Comparison of ENCODE assay signal across 15 mouse cellular contexts in the genomic region with DNA sequence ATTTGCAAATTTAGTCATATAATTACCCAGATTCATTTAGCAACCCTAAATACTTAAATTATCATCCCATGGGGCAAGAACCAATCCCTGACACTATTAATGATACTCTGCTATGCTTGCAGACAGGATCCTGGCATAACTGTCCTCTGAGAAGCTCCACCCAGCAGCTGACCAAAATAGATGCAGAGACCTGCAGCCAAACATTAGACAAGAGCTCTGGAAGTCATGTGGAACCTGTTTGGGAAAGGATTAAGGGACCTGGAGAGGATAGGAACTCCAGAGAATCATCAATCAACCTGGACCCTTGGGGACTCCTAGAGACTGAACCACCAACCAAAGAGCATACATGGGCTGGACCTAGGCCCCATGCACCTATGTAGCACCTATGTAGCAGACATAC.
"Had no signal": no experiment of that assay in that cellular context is flagged by ENCODE, and none has a peak within 500 bp of the region (broad histone marks: within the 10 kb centered on the region; RNA-seq: fewer than 3 reads in every experiment).

No protein-coding gene starts in this region.

- H3K27ac ChIP-seq: lung, embryonic 15.5 days; macrophage; midbrain, embryonic 13.5 days; midbrain, embryonic 15.5 days; neural tube, embryonic 12.5 days had no signal

- ATAC-seq: lung, postnatal 0 days; midbrain, embryonic 13.5 days; midbrain, embryonic 15.5 days had no signal

- H3K9ac ChIP-seq: lung, embryonic 15.5 days; midbrain, embryonic 13.5 days; midbrain, embryonic 15.5 days; neural tube, embryonic 12.5 days had no signal

- H3K4me3 ChIP-seq: lung, embryonic 15.5 days; megakaryocyte, embryonic 14.5 days; midbrain, embryonic 13.5 days; midbrain, embryonic 15.5 days; neural tube, embryonic 12.5 days had no signal

- H3K9me3 ChIP-seq: lung, embryonic 15.5 days; megakaryocyte, embryonic 14.5 days; midbrain, embryonic 13.5 days; midbrain, embryonic 15.5 days; neural tube, embryonic 12.5 days had no signal

- H3K4me1 ChIP-seq: lung, embryonic 15.5 days; midbrain, embryonic 13.5 days; midbrain, embryonic 15.5 days; neural tube, embryonic 12.5 days had no signal

- H3K4me2 ChIP-seq: lung, embryonic 15.5 days; midbrain, embryonic 11.5 days; midbrain, embryonic 13.5 days; midbrain, embryonic 15.5 days; neural tube, embryonic 12.5 days had no signal

- DNase-seq: lung, adult 2 months; lung, postnatal 14 days; lung, postnatal 36 days; right cerebral cortex, postnatal 14 days; thymus, adult 18-20 months; thymus, postnatal 14 days; thymus, postnatal 36 days had no signal

- H3K36me3 ChIP-seq: lung, embryonic 15.5 days; midbrain, embryonic 13.5 days; midbrain, embryonic 15.5 days; neural tube, embryonic 12.5 days had no signal

- H3K27me3 ChIP-seq: lung, embryonic 15.5 days; megakaryocyte, embryonic 14.5 days; midbrain, embryonic 13.5 days; midbrain, embryonic 15.5 days; neural tube, embryonic 12.5 days had no signal
